Mouse (Mus musculus) ES-E14 (cell line): ENCODE measurements around the gene Zkscan2.

Source experiments
- CHD2 ChIP-seq: IDR thresholded peaks from 2 replicates; pipeline ENCODE4 v1.6.1; 2014; ENCODE audit warnings: mild to moderate bottlenecking, low read depth, low read length, inconsistent platforms
- HCFC1 ChIP-seq: IDR thresholded peaks from 2 replicates; pipeline ENCODE4 v1.6.1; 2012; ENCODE audit warnings: low read length, inconsistent platforms, borderline replicate concordance; ENCODE audit not compliant: insufficient read depth
- MAFK ChIP-seq: IDR thresholded peaks from 2 replicates; pipeline ENCODE4 v1.6.1; 2014; ENCODE audit warnings: mild to moderate bottlenecking, low read depth, low read length, inconsistent platforms; ENCODE audit not compliant: insufficient read depth
- ZNF384 ChIP-seq: IDR thresholded peaks from 2 replicates; pipeline ENCODE4 v1.6.1; 2012; ENCODE audit warnings: low read depth, low read length, inconsistent platforms

DNA sequence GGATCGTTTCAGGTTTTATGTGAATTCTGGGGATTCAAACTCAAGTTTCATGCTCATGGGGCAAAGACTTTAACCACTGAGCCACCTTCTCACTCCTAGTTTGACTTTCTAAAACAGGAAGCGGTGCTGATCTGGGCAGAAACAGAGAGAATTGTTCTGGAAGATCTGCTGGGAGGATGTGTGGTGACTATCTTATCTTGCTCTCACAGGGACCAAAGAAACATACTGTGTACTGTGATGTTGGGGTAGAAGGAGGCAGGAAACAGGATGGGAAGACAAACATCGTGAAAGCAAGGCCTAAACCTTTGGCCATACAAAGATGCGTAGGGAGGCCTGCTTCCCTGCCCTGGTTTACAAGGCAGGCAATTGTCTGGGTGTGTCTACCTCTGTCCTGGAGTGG, 41.0 kb downstream of the Zkscan2 start:
- TF ChIP-seq ZNF384 (no peak), CHD2 (no peak), MAFK (no peak), HCFC1 (no peak)
